Mouse (Mus musculus) cerebellum, adult 2 months (tissue): ENCODE results near the gene Acly. TPM values are rescaled to one million over a fixed set of nuclear protein-coding genes. Genes with fewer than 3 reads are reported as not detected.
A peak's percentile ranks its signal among the peaks of the same experiment; 100 is the strongest.

Experiments used
- DNase-seq, 2 experiments: peaks; one replicate each; pipeline ENCODE4 v3.0.0; 2021
- H3K27ac ChIP-seq: fragments of 200-500 bp; 2 replicates; pipeline ENCODE4 v1.5.1; 2012; ENCODE audit warnings: low read length, control low read depth, inconsistent platforms; ENCODE audit not compliant: insufficient read depth
- H3K27me3 ChIP-seq: fragments of 200-500 bp; 2 replicates; pipeline ENCODE4 v1.6.1; 2012; ENCODE audit warnings: inconsistent platforms, mild to moderate bottlenecking, low read length, moderate library complexity; ENCODE audit not compliant: control insufficient read depth, insufficient read depth
- H3K4me1 ChIP-seq: fragments of 200-500 bp; 2 replicates; pipeline ENCODE4 v1.6.1; 2011; ENCODE audit warnings: low read length; ENCODE audit not compliant: control insufficient read depth, insufficient read depth
- H3K4me3 ChIP-seq: fragments of 200-500 bp; replicated peaks from 2 replicates; pipeline ENCODE3; 2011; ENCODE audit warnings: mild to moderate bottlenecking, low read depth, low read length, control low read depth; ENCODE audit not compliant: insufficient read depth
- CTCF ChIP-seq: fragments of 200-500 bp; IDR thresholded peaks from 2 replicates; pipeline ENCODE4 v1.5.1; 2011; ENCODE audit warnings: low read depth, mild to moderate bottlenecking, control low read depth, low read length, moderate library complexity, borderline replicate concordance; ENCODE audit not compliant: insufficient read depth
- POLR2A ChIP-seq: fragments of 200-500 bp; IDR thresholded peaks from 2 replicates; pipeline ENCODE4 v1.6.1; 2011; ENCODE audit warnings: low read length, control low read depth, borderline replicate concordance; ENCODE audit not compliant: insufficient read depth
- WGBS: fragments of 180-500 bp; shearing (Covaris S2); methylation state at CpG from one replicate; pipeline ENCODE4 v1.1.7; 2018; 5-methylcytosine and 5-hydroxymethylcytosine counted together
- polyA plus RNA-seq: library from polyadenylated mRNA; depleted of rRNA; stranded (reverse); fragments of >200 nt; gene quantifications from 2 replicates; pipeline ENCODE4 v1.2.3, GENCODE M21; 2012; rRNA removed

Acly gene
- polyA plus RNA-seq, result 155 and 156 TPM in 2 replicates

DNA sequence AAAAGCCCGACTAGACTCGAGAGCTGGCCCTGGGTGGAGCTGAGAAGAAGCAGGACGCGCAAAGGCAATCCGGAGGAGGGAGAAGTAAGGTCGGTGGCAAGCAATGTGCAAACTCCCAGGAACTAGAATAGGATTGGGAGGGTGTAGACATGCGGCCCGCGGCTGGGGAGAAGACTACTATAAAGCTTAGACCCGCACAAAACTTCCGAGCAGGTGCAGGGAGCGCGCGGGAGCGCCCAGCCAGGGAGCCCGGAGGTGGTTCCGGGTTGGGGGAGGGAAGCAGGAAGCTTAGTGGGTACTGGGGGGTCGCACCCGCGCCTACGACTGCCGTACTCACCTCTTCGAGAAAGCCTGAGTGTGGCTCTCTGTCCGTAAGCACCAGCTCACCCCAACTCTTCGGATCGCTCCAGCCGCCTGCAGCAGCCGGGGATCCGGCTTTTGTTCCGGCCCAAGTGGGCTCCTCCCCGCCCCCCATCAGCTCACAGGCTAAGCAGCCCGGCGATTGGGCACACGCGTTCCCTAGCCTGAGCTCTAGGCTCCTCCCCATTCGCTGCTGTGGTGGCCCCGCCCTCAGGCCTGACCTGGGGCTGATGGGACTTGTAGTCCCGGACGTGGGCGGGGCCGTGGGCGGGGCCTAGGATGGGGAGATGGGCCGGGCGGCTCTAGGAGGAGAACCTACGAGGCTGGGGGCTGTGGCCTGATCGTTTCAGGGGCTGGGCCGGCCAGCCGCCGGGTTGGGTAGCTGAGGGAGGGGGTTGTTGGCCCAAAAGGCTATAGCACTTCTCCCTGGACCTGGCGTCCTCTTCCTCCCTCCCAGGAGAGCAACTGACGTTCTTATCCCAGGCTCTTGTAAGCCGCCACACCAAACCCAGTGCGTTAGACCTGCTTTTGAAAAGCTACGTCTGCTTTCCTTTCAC is at the start of gene Acly:
Acly (minus strand) TSS at position 543 of the 917 bp plus-strand sequence.
- no peaks in the 10 kb centered on the region for H3K27me3 ChIP-seq
- peak within 1 kb of the TSS; percentile 81 for H3K4me3 ChIP-seq
- no peaks in the 10 kb centered on the region for H3K4me1 ChIP-seq
- DNase-seq, result peak; percentile 97 to 99
- H3K27ac ChIP-seq, result 0 out of 2 replicates have a peak within 1 kb of the TSS, but pooled peaks have one; percentile 13
- under 1% methylated on average over 54 of the region's 54 CpGs for WGBS
- TF ChIP-seq CTCF, result no peak
- peak; percentile 73; the same call in 1 of the 2 replicates for TF ChIP-seq POLR2A

DNA sequence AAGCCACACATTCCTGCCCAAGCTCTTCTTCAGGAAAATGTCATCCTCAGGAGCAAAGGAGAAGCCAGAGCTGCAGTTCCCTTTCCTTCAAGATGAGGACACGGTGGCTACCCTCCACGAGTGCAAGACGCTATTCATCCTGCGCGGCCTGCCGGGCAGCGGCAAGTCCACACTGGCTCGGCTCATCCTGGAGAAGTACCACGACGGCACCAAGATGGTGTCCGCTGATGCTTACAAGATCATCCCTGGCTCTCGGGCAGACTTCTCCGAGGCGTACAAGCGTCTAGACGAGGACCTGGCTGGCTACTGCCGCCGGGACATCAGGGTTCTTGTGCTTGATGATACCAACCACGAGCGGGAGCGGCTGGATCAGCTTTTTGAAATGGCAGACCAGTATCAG is 48.5 kb upstream of the Acly start:
- DNase-seq, result no peak
- Histone ChIP-seq H3K4me1 (peaks cover 4% of the 10 kb centered on the region; the same call in 1 of the 2 replicates), H3K27ac (no peak overlapping the region), H3K27me3 (no peaks in the 10 kb centered on the region), H3K4me3 (no peak overlapping the region)
- 62% methylated on average over 21 of the region's 21 CpGs for WGBS
- TF ChIP-seq POLR2A, result no peak
- no peak for TF ChIP-seq CTCF

DNA sequence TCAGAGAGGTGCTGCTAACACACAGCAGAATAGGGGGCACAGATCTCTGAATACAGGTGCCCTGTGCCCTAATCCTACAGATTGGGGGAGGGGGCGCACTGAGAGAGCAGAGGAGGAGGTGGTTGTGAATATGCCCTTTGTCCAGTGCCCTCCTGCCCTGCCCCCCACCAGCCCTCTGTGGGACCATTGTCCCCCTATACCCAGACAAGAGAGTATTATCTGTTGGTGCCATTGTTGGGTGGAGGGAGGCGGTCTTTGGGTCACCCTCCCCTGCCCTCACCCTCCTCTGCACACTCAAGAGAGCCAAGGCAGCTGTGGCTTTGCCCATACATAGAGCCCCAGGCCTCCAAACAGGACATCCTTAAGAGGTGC is 47.7 kb upstream of the Acly start:
- Histone ChIP-seq H3K4me3 (peak overlapping the region; percentile 84), H3K27ac (peak overlapping the region; percentile 60; the same call in 1 of the 2 replicates), H3K4me1 (peaks cover 4% of the 10 kb centered on the region), H3K27me3 (no peaks in the 10 kb centered on the region)
- TF ChIP-seq POLR2A (no peak), CTCF (no peak)
- 42% methylated on average over 2 of the region's 2 CpGs for WGBS
- DNase-seq, result peak in 1 of 2 experiments; percentile 58

DNA sequence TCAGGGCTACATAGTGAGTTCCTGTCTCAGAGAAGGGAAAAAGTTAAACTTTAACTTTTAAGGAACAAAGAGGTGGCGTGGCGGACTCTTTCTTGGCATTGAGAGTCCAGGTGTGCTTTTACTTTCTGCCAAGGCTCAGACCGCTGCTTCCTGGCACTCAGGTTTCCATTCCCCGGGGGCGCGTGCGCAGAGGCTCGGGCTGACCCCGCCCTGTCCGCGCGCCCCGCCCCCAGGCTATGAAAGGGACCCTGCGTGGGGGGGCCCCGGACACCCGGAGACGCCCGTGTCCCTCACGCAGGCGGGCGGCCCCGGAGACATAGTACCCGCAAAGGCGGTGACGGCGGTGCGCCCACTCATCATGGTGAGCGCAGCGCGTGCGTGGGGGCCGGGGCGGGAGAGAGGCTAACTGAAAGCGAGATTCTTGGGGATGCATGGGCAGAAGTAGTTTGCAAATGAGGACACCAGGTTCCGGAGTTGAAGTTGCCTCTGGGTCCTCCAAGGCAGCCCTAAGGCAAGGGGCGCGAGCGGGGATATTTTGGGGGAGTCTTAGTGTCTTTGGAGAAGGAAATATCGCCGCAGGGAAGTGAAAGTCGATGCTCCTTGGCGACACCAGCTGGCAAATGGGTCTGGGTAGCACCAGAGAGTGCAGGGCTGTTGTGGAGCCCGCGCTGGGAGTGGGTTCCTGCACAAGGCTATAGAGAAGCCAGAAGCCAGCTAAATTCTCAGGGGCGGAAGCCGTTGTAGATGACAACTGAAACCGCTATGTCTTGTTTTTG is 47.1 kb upstream of the Acly start, which contains the start of gene Cnp:
Cnp (plus strand) TSS at position 197 of the 776 bp plus-strand sequence.
- TF ChIP-seq CTCF (no peak), POLR2A (0 out of 2 replicates have a peak, but pooled peaks have one; percentile 36)
- Histone ChIP-seq H3K27me3 (no peaks in the 10 kb centered on the region), H3K4me1 (peaks cover 4% of the 10 kb centered on the region), H3K27ac (peak within 1 kb of the TSS; percentile 60), H3K4me3 (peak within 1 kb of the TSS; percentile 84)
- peak; percentile 69 for DNase-seq
- 2% methylated on average over 47 of the region's 47 CpGs for WGBS

DNA sequence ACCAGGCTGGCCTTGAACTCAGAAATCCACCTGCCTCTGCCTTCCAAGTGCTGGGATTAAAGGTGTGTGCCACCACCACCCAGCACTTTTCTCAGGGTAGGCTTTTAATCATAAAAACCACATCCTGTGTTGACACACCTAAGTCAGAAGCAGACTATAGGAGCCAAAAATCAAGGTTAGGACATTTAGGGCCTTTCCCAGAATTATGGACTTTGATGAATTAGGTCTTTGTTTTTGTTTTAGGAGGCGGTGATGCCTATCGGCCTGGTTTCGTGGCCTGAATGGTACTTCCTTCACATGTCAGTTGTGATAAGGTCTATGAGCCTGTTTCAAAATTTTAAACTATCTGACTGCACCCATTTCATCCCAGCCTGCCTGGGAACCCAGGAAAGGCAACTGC is 46.4 kb upstream of the Acly start:
- H3K4me1 ChIP-seq, result peaks cover 1% of the 10 kb centered on the region
- H3K27me3 ChIP-seq, result no peaks in the 10 kb centered on the region
- no peak for TF ChIP-seq CTCF
- no peak for TF ChIP-seq POLR2A
- no peak overlapping the region for H3K27ac ChIP-seq
- DNase-seq, result no peak
- H3K4me3 ChIP-seq, result peak overlapping the region; percentile 84
- 84% methylated on average over 3 of the region's 3 CpGs for WGBS

DNA sequence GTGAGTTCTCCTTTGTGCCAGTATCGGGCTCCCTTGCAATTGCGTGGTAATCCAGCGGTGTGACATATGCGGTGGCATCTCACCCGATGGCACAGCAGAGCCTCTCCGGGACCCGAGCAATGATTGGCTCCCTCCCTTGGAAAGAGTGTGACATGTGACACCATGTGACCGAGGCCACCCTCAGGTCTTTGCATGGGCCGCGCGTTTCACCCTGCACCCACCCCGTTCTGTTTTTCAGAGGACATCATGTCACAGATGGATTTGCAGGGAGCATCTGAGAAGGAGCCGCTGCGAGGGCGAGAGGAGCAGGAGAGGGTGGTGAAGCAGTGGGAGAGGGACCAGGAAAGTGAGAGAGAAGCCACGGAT is 43.4 kb upstream of the Acly start:
- WGBS, result 2% methylated on average over 16 of the region's 16 CpGs

DNA sequence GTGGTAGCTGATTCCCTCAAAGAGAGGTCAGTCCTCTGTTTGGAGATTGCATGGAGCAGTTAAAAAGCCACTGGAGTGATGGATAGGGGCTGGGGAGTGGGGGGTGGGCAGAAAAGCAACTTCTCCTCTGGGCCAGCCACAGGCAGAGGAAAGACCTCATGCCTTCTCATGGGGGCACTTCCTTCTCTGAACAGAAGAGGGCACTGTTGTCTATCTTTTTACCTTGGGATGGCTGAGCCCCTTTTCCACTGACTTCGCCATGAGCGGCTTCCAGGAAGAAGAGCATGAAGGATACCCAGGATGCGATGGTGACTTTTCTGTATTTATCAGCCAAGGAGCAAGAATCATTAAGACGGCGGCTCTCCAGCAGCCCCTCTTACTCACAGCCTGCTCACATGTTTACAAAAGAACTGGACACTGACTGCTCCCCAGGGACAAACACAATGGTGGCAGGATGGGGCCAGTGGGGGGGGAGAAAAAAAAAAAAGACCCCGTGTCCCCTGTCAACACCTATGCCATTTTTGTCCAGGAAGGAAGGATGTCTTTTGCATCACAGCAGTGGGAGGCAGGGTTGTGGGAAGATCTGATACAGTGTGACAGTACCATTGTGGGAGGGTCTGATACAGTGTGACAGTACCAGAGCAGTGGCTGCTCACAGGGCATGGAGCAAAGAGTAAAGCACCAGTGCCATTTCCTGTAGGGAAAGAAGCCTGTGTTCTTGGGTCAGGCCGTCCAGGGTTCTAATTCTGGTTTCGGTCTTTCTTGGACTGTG is 42.8 kb upstream of the Acly start:
- Histone ChIP-seq H3K27ac (no peak overlapping the region), H3K27me3 (no peaks in the 10 kb centered on the region), H3K4me1 (no peaks in the 10 kb centered on the region; the same call in 1 of the 2 replicates), H3K4me3 (peak overlapping the region; percentile 49)
- TF ChIP-seq CTCF (peak; percentile 88), POLR2A (no peak)
- DNase-seq, result peak; percentile 74 to 75
- WGBS, result 4% methylated on average over 8 of the region's 8 CpGs

More for the DNA sequence above, 43.4 kb upstream of the Acly start:
- no peak overlapping the region for H3K27ac ChIP-seq
- peak overlapping the region; percentile 49 for H3K4me3 ChIP-seq
- no peak for TF ChIP-seq CTCF
- TF ChIP-seq POLR2A, result no peak
- H3K4me1 ChIP-seq, result no peaks in the 10 kb centered on the region; the same call in 1 of the 2 replicates
- H3K27me3 ChIP-seq, result no peaks in the 10 kb centered on the region
- peak; percentile 47 to 56 for DNase-seq
